13 mouse cellular contexts compared by ENCODE assay signal in genomic region chr8:81867020-81867419, GRCm38 (mm10).
DNase-seq lines count a peak whose midpoint lies in the region; ATAC-seq and TF ChIP-seq lines count a peak whose summit lies in the region.
"Had no signal": no experiment of that assay in that cellular context is flagged by ENCODE, and none has a peak within 500 bp of the region (broad histone marks: within the 10 kb centered on the region; RNA-seq: fewer than 3 reads in every experiment).

No protein-coding gene starts in this region.

- intact Hi-C loops in left cerebral cortex, adult 2 months (cut with DNase I), result no loop called here

- TF ChIP-seq CTCF in left cerebral cortex, adult 2 months (IDR thresholded peaks at IDR 0.05), result no peak

- no peak overlapping the region for H3K27ac ChIP-seq in left cerebral cortex, adult 2 months
- H3K27ac ChIP-seq in neural tube, embryonic 15.5 days (replicated peaks), result no peak overlapping the region
- H3K27ac ChIP-seq: embryonic facial prominence, embryonic 12.5 days; hindbrain, embryonic 15.5 days had no signal

- peak; percentile 13 to 30 for DNase-seq in layer of hippocampus, adult 18-20 months (ENCODE audit: low spot score in 2 of 2)
- no peak for DNase-seq in layer of hippocampus, postnatal 14 days (ENCODE audit: low spot score in 2 of 2)
- peak; percentile 32 for DNase-seq in CD4-positive, CD25-positive, alpha-beta regulatory T cell, adult 2 months (ENCODE audit: low read depth, low spot score)
- DNase-seq in adrenal gland, postnatal 10 days, result peak; percentile 24
- peak; percentile 18 to 36 for DNase-seq in left cerebral cortex, adult 2 months (ENCODE audit: extremely low spot score in 1 of 2, low spot score in 2 of 2)
- DNase-seq in cerebellum, postnatal 14 days, result no peak
- DNase-seq: gastrocnemius, postnatal 25 days; lung, postnatal 4 days; thymus, adult 18-20 months had no signal

- H3K9ac ChIP-seq in neural tube, embryonic 15.5 days (replicated peaks), result no peak overlapping the region
- H3K9ac ChIP-seq: embryonic facial prominence, embryonic 12.5 days; hindbrain, embryonic 15.5 days had no signal

- H3K4me2 ChIP-seq in neural tube, embryonic 15.5 days, result no peak overlapping the region
- H3K4me2 ChIP-seq: embryonic facial prominence, embryonic 12.5 days; hindbrain, embryonic 15.5 days; liver, embryonic 11.5 days had no signal

- no peaks in the 10 kb centered on the region for H3K4me1 ChIP-seq in neural tube, embryonic 15.5 days
- H3K4me1 ChIP-seq: hindbrain, embryonic 15.5 days had no signal

- no peaks in the 10 kb centered on the region for H3K27me3 ChIP-seq in neural tube, embryonic 15.5 days (replicated peaks)
- H3K27me3 ChIP-seq: embryonic facial prominence, embryonic 12.5 days; hindbrain, embryonic 15.5 days had no signal

- WGBS in neural tube, embryonic 15.5 days, result 81% methylated on average over 3 of the region's 3 CpGs

- no peaks in the 10 kb centered on the region for H3K36me3 ChIP-seq in neural tube, embryonic 15.5 days
- H3K36me3 ChIP-seq: embryonic facial prominence, embryonic 12.5 days; hindbrain, embryonic 15.5 days had no signal

- no peaks in the 10 kb centered on the region for H3K9me3 ChIP-seq in neural tube, embryonic 15.5 days (replicated peaks)
- H3K9me3 ChIP-seq: embryonic facial prominence, embryonic 12.5 days; hindbrain, embryonic 15.5 days had no signal

- ATAC-seq in neural tube, embryonic 15.5 days (ENCODE audit: low FRiP score), result no peak

- no peak overlapping the region for H3K4me3 ChIP-seq in left cerebral cortex, adult 2 months
- H3K4me3 ChIP-seq in neural tube, embryonic 15.5 days (replicated peaks), result no peak overlapping the region
- H3K4me3 ChIP-seq: embryonic facial prominence, embryonic 12.5 days; hindbrain, embryonic 15.5 days had no signal

Comparison
In these comparisons a context has a peak if more than half of its experiments do, and no peak if none do; other contexts are left out.
1. DNase-seq: peak in layer of hippocampus, adult 18-20 months (2 of 2), CD4-positive, CD25-positive, alpha-beta regulatory T cell, adult 2 months (single experiment), adrenal gland, postnatal 10 days (single experiment) and left cerebral cortex, adult 2 months (2 of 2); none in layer of hippocampus, postnatal 14 days (0 of 2) and cerebellum, postnatal 14 days (0 of 2).